Mouse (Mus musculus) stomach, postnatal 0 days (tissue): ENCODE data around the gene Cyp2c23.

Experiments used
- CTCF ChIP-seq: IDR thresholded peaks from 2 replicates; pipeline ENCODE4 v1.5.1; 2016; ENCODE audit warnings: antibody characterized with exemption, low read depth, mild to moderate bottlenecking, moderate library complexity
- EP300 ChIP-seq: optimal IDR thresholded peaks from 2 replicates; pipeline ENCODE3; 2016; ENCODE audit warnings: antibody characterized with exemption

DNA sequence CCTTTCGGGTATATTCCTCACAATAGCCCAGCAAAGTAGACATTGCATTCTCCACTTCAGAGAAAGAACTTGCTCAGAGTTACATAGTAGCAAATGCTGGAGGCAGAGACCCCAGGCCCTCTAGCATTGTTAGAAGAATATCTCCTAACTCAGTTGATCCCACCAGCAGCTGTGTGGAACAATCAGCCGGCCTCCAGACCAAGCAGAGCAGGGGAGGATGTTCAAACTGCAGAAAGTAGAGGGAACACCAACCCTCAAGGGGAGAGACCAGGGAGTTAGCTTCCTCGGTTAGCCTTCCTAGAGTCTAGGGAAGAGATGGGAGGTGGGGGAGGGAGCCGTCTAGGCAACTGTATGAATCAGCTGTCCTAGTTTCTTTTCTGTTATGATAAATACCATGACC lies 36.5 kb downstream of the Cyp2c23 start:
- no peak for TF ChIP-seq CTCF
- TF ChIP-seq EP300 = no peak
